Mouse (Mus musculus) forebrain, embryonic 14.5 days (tissue): ENCODE results near the gene Ncan. TPM values are rescaled to one million over a fixed set of nuclear protein-coding genes. Genes with fewer than 3 reads are reported as not detected.
A peak's percentile ranks its signal among the peaks of the same experiment; 100 is the strongest.

Experiments
- ATAC-seq: fragments of 200-750 bp; cut with Nextera tagmentation; 2 replicates; pipeline ENCODE4 v1.8.0; 2017; ENCODE audit warnings: mild to moderate bottlenecking, moderate library complexity
- DNase-seq: peaks from one replicate; pipeline ENCODE4 v3.0.0-alpha.2; 2015; ENCODE audit warnings: low spot score
- H3K27ac ChIP-seq: fragments of 300-500 bp; sonication (generic); 2 replicates; pipeline ENCODE4 v1.5.1; 2014; ENCODE audit warnings: low read depth, mild to moderate bottlenecking, control low read depth, low read length, moderate library complexity
- H3K27me3 ChIP-seq: fragments of 300-500 bp; sonication (generic); replicated peaks from 2 replicates; pipeline ENCODE4 v1.6.1; 2014; ENCODE audit warnings: low read length, control low read depth, mixed read lengths; ENCODE audit not compliant: control insufficient read depth, insufficient read depth
- H3K36me3 ChIP-seq: fragments of 300-500 bp; sonication (generic); 2 replicates; pipeline ENCODE4 v1.6.1; 2014; ENCODE audit warnings: low read length, control low read depth; ENCODE audit not compliant: control insufficient read depth, insufficient read depth
- H3K4me1 ChIP-seq: fragments of 300-500 bp; sonication (generic); 2 replicates; pipeline ENCODE4 v1.6.1; 2014; ENCODE audit warnings: antibody characterized with exemption, low read length, control low read depth; ENCODE audit not compliant: control insufficient read depth, insufficient read depth
- H3K4me2 ChIP-seq: fragments of 300-500 bp; sonication (generic); 2 replicates; pipeline ENCODE4 v1.6.1; 2014; ENCODE audit warnings: mild to moderate bottlenecking, control low read depth, low read length
- H3K4me3 ChIP-seq: fragments of 300-500 bp; sonication (generic); 2 replicates; pipeline ENCODE4 v1.5.1; 2014; ENCODE audit warnings: low read depth, low read length, control low read depth
- H3K9ac ChIP-seq: fragments of 300-500 bp; sonication (generic); 2 replicates; pipeline ENCODE4 v1.6.1; 2014; ENCODE audit warnings: mild to moderate bottlenecking, low read length, control low read depth, moderate library complexity
- H3K9me3 ChIP-seq: fragments of 300-500 bp; sonication (generic); replicated peaks from 2 replicates; pipeline ENCODE4 v1.6.1; 2016; ENCODE audit warnings: low read length, control low read depth, mixed read lengths; ENCODE audit not compliant: control insufficient read depth
- WGBS: fragments of 180-500 bp; shearing (Covaris S2); extraction: QIAGEN DNeasy Blood & Tissue Kit; methylation state at CpG from one replicate; pipeline ENCODE4 v1.1.7; 2014; 5-methylcytosine and 5-hydroxymethylcytosine counted together
- polyA plus RNA-seq: library from polyadenylated mRNA; unstranded; fragments of >200 nt; fragmentation: Nextera tagmentation; extraction: Ambion mirVana; gene quantifications from 2 replicates; pipeline ENCODE4 v1.2.1, GENCODE M21; 2014

The Ncan gene
- polyA plus RNA-seq, 1 experiment from 2014 or later: 75.4 TPM

- 13% methylated on average over 20 of the region's 22 CpGs for WGBS
- Histone ChIP-seq H3K27ac (no peak overlapping the region), H3K9me3 (no peaks in the 10 kb centered on the region), H3K36me3 (no peaks in the 10 kb centered on the region), H3K4me1 (no peaks in the 10 kb centered on the region), H3K4me3 (no peak overlapping the region), H3K4me2 (peak overlapping the region; percentile 31), H3K27me3 (no peaks in the 10 kb centered on the region), H3K9ac (0 out of 2 replicates have a peak overlapping the region, but pooled peaks have one; percentile 17)
- ATAC-seq (peak; percentile 96), DNase-seq (peak; percentile 91)
Observed at GRCm38 (mm10) chr8:70152537-70153257, 32.0 kb upstream of the Ncan start.

- H3K27me3 ChIP-seq: no peaks in the 10 kb centered on the region
- ATAC-seq (no peak), DNase-seq (no peak)
- H3K36me3 ChIP-seq: peaks cover 22% of the 10 kb centered on the region
- no peaks in the 10 kb centered on the region for H3K9me3 ChIP-seq
- no peak overlapping the region for H3K4me3 ChIP-seq
- WGBS: 16% methylated on average over 13 of the region's 13 CpGs
- no peak overlapping the region for H3K4me2 ChIP-seq
- H3K4me1 ChIP-seq: no peaks in the 10 kb centered on the region
- H3K27ac ChIP-seq: no peak overlapping the region
- H3K9ac ChIP-seq: no peak overlapping the region
Observed at GRCm38 (mm10) chr8:70150158-70150557, 29.5 kb upstream of the Ncan start.

- Histone ChIP-seq H3K9ac (no peak overlapping the region), H3K27ac (no peak overlapping the region), H3K4me1 (no peaks in the 10 kb centered on the region), H3K9me3 (no peaks in the 10 kb centered on the region), H3K27me3 (no peaks in the 10 kb centered on the region), H3K4me3 (no peak overlapping the region), H3K4me2 (no peak overlapping the region), H3K36me3 (peaks cover 44% of the 10 kb centered on the region)
- ATAC-seq (no peak), DNase-seq (no peak)
- 91% methylated on average over 7 of the region's 7 CpGs for WGBS
Observed at GRCm38 (mm10) chr8:70147678-70148607, 27.3 kb upstream of the Ncan start.

GRCm38 (mm10) chr8:70139981-70140380, 19.3 kb upstream of the Ncan start:
- H3K36me3 ChIP-seq: peaks cover 46% of the 10 kb centered on the region
- DNase-seq: no peak
- ATAC-seq: no peak
- no peaks in the 10 kb centered on the region for H3K27me3 ChIP-seq
- H3K27ac ChIP-seq: peak overlapping the region; percentile 80
- H3K9ac ChIP-seq: peak overlapping the region; percentile 79
- H3K4me1 ChIP-seq: peaks cover 18% of the 10 kb centered on the region
- 12% methylated on average over 9 of the region's 9 CpGs for WGBS
- peak overlapping the region; percentile 67 for H3K4me2 ChIP-seq
- peak overlapping the region; percentile 71 for H3K4me3 ChIP-seq
- H3K9me3 ChIP-seq: no peaks in the 10 kb centered on the region

- H3K4me2 ChIP-seq: peak within 1 kb of the TSS; percentile 67
- H3K36me3 ChIP-seq: peaks cover 46% of the 10 kb centered on the region
- WGBS: under 1% methylated on average over 46 of the region's 46 CpGs
- ATAC-seq (peak; percentile 98), DNase-seq (peak; percentile 100)
- H3K4me3 ChIP-seq: peak within 1 kb of the TSS; percentile 71
- peak within 1 kb of the TSS; percentile 80 for H3K27ac ChIP-seq
- H3K27me3 ChIP-seq: no peaks in the 10 kb centered on the region
- peaks cover 18% of the 10 kb centered on the region for H3K4me1 ChIP-seq
- H3K9me3 ChIP-seq: no peaks in the 10 kb centered on the region
- peak within 1 kb of the TSS; percentile 79 for H3K9ac ChIP-seq
Observed at GRCm38 (mm10) chr8:70139026-70139857, 18.6 kb upstream of the Ncan start, which contains the start of the genes Rfxank, Borcs8 and Mef2b. TSS of gene Rfxank (minus strand) at chr8:70139154. TSS of gene Borcs8 (plus strand) at chr8:70139499. TSS of gene Mef2b (plus strand) at chr8:70139711.

- Histone ChIP-seq H3K27ac (no peak overlapping the region), H3K4me2 (peak overlapping the region; percentile 67), H3K4me1 (peaks cover 18% of the 10 kb centered on the region), H3K4me3 (peak overlapping the region; percentile 71; the same call in 1 of the 2 replicates), H3K27me3 (no peaks in the 10 kb centered on the region), H3K36me3 (peaks cover 46% of the 10 kb centered on the region), H3K9ac (peak overlapping the region; percentile 52; the same call in 1 of the 2 replicates), H3K9me3 (no peaks in the 10 kb centered on the region)
- no peak for DNase-seq
- 83% methylated on average over 4 of the region's 4 CpGs for WGBS
- no peak for ATAC-seq
Observed at GRCm38 (mm10) chr8:70137890-70138289, 17.2 kb upstream of the Ncan start.

- H3K9me3 ChIP-seq: no peaks in the 10 kb centered on the region
- no peak for ATAC-seq
- no peak overlapping the region for H3K9ac ChIP-seq
- no peak overlapping the region for H3K27ac ChIP-seq
- no peak overlapping the region for H3K4me3 ChIP-seq
- H3K36me3 ChIP-seq: peaks cover 40% of the 10 kb centered on the region
- no peaks in the 10 kb centered on the region for H3K27me3 ChIP-seq
- H3K4me2 ChIP-seq: no peak overlapping the region
- DNase-seq: no peak
- WGBS: 90% methylated on average over 4 of the region's 4 CpGs
- peaks cover 20% of the 10 kb centered on the region for H3K4me1 ChIP-seq
Observed at GRCm38 (mm10) chr8:70136591-70136990, 15.9 kb upstream of the Ncan start.

- Histone ChIP-seq H3K36me3 (peaks cover 40% of the 10 kb centered on the region), H3K27ac (no peak overlapping the region), H3K9me3 (no peaks in the 10 kb centered on the region), H3K27me3 (no peaks in the 10 kb centered on the region), H3K4me1 (peaks cover 13% of the 10 kb centered on the region), H3K9ac (no peak overlapping the region), H3K4me3 (no peak overlapping the region), H3K4me2 (no peak overlapping the region)
- ATAC-seq (no peak), DNase-seq (no peak)
- WGBS: 93% methylated on average over 9 of the region's 9 CpGs
Observed at GRCm38 (mm10) chr8:70134931-70135330, 14.3 kb upstream of the Ncan start.
